Mouse (Mus musculus) kidney, embryonic 14.5 days (tissue): ENCODE measurements at regions not wholly inside any gene's neighbourhood (a gene's known extent, or its start where the extent isn't known, plus 50 kb on each side); places are given as distances from the start of the nearest gene placed in this dataset.

Source experiments
- ATAC-seq: fragments of 200-750 bp; cut with Nextera tagmentation; 2 replicates; pipeline ENCODE4 v1.8.0; 2017; ENCODE audit warnings: moderate number of reproducible peaks, mild to moderate bottlenecking, moderate TSS enrichment, moderate library complexity; ENCODE audit not compliant: low FRiP score, low TSS enrichment
- H3K27ac ChIP-seq: fragments of 300-500 bp; sonication (generic); 2 replicates; pipeline ENCODE4 v1.5.1; 2014; ENCODE audit warnings: low read depth, mild to moderate bottlenecking, low read length, moderate library complexity, mixed read lengths
- H3K27me3 ChIP-seq: fragments of 300-500 bp; sonication (generic); 2 replicates; pipeline ENCODE4 v1.6.1; 2014; ENCODE audit warnings: mild to moderate bottlenecking, low read length; ENCODE audit not compliant: control insufficient read depth, insufficient read depth
- H3K36me3 ChIP-seq: fragments of 300-500 bp; sonication (generic); 2 replicates; pipeline ENCODE4 v1.6.1; 2014; ENCODE audit warnings: low read length, mixed read lengths; ENCODE audit not compliant: control insufficient read depth, insufficient read depth
- H3K4me1 ChIP-seq: fragments of 300-500 bp; sonication (generic); 2 replicates; pipeline ENCODE4 v1.6.1; 2014; ENCODE audit warnings: low read length, mixed read lengths; ENCODE audit not compliant: control insufficient read depth, insufficient read depth
- H3K4me2 ChIP-seq: fragments of 300-500 bp; sonication (generic); replicated peaks from 2 replicates; pipeline ENCODE4 v1.6.1; 2014; ENCODE audit warnings: low read depth, mild to moderate bottlenecking, low read length
- H3K4me3 ChIP-seq: fragments of 300-500 bp; sonication (generic); 2 replicates; pipeline ENCODE4 v1.5.1; 2014; ENCODE audit warnings: mild to moderate bottlenecking, low read length
- H3K9ac ChIP-seq: fragments of 300-500 bp; sonication (generic); 2 replicates; pipeline ENCODE4 v1.6.1; 2014; ENCODE audit warnings: low read depth, mild to moderate bottlenecking, low read length, moderate library complexity
- H3K9me3 ChIP-seq: fragments of 300-500 bp; sonication (generic); 2 replicates; pipeline ENCODE4 v1.6.1; 2016; ENCODE audit warnings: low read length; ENCODE audit not compliant: control insufficient read depth
- WGBS: fragments of 180-500 bp; shearing (Covaris S2); extraction: QIAGEN DNeasy Blood & Tissue Kit; methylation state at CpG from one replicate; pipeline ENCODE4 v1.1.7; 2014; 5-methylcytosine and 5-hydroxymethylcytosine counted together

DNA sequence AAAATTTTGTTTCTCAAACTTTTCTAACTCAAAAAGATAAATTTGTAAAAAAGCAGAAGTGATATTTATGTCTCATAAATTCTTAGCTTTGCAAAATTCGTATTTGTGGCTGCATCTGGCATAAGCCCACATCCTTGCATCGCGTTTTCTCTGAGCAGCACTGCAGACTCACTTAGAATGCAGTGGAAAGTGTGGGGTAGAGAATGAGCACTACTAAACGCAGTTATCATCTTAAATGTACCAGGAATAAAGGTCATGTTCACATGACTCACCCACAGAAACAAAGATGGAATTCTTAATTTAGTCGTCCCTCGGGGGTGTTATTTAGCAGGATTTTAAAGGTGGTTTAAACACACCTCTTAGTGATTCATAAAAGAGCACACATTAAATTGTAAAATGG lies 126.8 kb upstream of the Frmd6 start:
- no peak overlapping the region for H3K27ac ChIP-seq
- ATAC-seq, result no peak
- 87% methylated on average over 6 of the region's 6 CpGs for WGBS

DNA sequence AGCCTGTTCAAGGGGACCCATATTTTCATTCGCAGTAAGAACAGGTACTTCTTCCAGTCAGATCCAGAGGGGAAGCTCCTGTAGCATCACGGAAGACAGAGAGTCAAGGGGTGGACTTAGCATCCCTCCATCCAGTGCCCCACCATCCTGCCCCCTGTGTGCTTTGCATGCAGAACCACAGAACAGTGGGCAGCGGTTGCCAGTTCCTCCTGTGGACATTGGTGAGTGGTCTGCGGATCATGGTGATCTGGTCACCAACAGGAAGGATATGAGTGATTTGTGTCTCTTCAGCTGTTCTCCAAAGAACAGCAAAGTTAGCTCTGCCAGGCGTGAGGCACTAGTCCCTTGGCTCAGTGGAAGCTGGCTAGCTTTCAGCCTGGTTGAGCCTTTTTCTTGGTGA lies 122.8 kb upstream of the Frmd6 start:
- Histone ChIP-seq H3K9ac (no peak overlapping the region), H3K4me2 (no peak overlapping the region), H3K36me3 (no peaks in the 10 kb centered on the region), H3K9me3 (no peaks in the 10 kb centered on the region), H3K27me3 (no peaks in the 10 kb centered on the region), H3K4me3 (no peak overlapping the region), H3K4me1 (no peaks in the 10 kb centered on the region), H3K27ac (no peak overlapping the region)
- 85% methylated on average over 5 of the region's 5 CpGs for WGBS
- no peak for ATAC-seq

More for the DNA sequence above, 126.8 kb upstream of the Frmd6 start:
- no peak overlapping the region for H3K4me2 ChIP-seq
- no peak overlapping the region for H3K4me3 ChIP-seq
- H3K9me3 ChIP-seq, result no peaks in the 10 kb centered on the region
- no peaks in the 10 kb centered on the region for H3K27me3 ChIP-seq
- H3K36me3 ChIP-seq, result no peaks in the 10 kb centered on the region
- H3K9ac ChIP-seq, result no peak overlapping the region
- no peaks in the 10 kb centered on the region for H3K4me1 ChIP-seq

DNA sequence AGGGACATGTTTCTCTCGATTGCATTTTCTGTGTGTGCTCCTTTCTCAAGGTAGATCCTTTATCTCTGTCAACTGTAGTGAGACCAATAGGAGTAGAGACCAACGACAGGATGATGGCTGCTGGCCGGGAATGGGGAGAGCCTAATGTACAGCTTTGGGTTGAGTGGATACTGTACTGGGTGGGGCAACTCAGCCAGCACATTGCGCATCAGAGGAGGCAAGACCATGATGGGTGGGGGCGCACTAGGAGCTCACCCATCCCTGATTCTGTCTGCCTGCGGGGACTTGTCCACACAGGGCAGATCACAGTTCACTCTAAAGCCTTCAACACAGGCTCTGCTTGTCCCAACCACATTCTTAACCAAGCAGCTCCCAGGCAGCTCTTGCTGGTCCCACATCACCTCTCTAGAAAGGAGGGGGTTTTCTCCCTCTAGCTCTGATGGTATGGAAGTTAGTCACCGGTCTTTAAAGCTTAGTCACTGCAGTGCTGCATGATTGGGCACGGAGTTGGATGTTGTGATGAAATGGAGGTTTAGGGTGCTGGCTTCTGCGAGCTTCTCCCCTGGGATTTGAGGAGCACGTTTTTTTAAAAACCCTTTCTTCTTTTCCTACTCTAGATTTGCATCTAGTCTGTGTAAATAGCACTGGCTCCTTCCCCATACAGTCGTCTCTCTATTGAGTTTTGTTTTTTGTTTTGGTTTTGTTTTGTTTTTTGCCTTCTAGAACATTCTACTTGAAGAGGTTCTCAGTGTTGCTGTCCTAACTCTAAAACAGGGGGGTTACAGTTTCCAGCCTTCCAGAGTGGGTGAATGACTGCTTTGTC lies 118.3 kb upstream of the Frmd6 start:
- Histone ChIP-seq H3K4me3 (no peak overlapping the region), H3K4me1 (peaks cover under 1% of the 10 kb centered on the region; the same call in 1 of the 2 replicates), H3K9ac (no peak overlapping the region), H3K27me3 (no peaks in the 10 kb centered on the region), H3K9me3 (no peaks in the 10 kb centered on the region), H3K27ac (no peak overlapping the region), H3K4me2 (no peak overlapping the region), H3K36me3 (no peaks in the 10 kb centered on the region)
- WGBS, result 82% methylated on average over 11 of the region's 11 CpGs
- no peak; the same call in 1 of the 2 replicates for ATAC-seq

DNA sequence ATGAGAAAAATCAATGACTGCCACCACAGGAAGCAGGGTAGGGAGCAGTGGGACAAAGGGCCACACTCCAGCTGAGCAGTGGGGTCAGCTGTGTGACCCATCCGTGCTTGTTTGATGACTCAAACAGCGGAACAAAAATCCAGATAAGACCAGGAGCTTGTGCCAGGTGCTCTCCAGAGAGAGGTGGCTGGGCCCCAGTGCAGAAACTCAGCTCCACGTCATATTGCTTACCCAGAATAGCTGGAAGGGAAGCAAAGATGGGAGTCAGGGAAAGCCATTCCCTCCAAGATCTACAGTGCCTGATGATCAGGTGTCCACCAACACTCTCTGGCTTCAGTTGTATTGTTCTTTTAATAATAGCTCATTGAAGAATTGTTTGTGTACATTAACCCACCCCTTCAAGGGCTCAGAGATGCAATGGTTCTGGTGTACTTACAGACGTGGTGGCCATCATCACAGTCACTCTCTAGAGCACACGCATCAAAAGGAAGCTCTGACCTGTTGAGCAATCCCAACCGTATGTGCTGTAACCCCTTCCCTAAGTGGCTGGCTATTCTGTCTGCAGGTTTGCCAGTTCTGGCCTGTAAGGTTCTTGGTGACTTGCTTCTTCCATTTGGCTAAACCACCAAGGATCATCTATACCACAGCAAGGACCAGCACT lies 117.6 kb upstream of the Frmd6 start:
- Histone ChIP-seq H3K36me3 (no peaks in the 10 kb centered on the region), H3K9me3 (no peaks in the 10 kb centered on the region), H3K27me3 (no peaks in the 10 kb centered on the region), H3K4me2 (no peak overlapping the region), H3K9ac (no peak overlapping the region), H3K4me1 (peaks cover 8% of the 10 kb centered on the region; the same call in 1 of the 2 replicates), H3K4me3 (no peak overlapping the region), H3K27ac (no peak overlapping the region)
- WGBS, result 72% methylated on average over 6 of the region's 6 CpGs
- no peak for ATAC-seq

DNA sequence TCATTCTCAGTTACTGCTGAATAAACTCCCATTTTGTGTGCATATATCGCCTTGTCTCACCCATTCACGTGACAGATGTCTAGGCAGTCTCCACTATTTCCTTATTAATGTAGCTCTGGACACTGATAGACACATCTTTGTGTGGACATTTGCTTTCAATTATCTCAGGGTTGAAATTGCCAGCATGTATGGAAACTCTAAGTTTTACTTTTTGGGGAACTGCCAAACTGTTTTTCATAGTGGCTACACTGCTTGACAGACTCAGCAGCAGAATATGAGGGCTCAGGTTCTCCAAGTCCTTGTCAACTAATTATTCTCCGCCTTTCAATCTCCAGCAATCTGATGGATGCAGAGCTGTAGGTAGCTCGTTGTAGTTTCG lies 117.0 kb upstream of the Frmd6 start:
- Histone ChIP-seq H3K27ac (no peak overlapping the region), H3K27me3 (no peaks in the 10 kb centered on the region), H3K9ac (no peak overlapping the region), H3K4me3 (no peak overlapping the region), H3K4me1 (peaks cover 10% of the 10 kb centered on the region; the same call in 1 of the 2 replicates), H3K4me2 (no peak overlapping the region), H3K9me3 (no peaks in the 10 kb centered on the region), H3K36me3 (no peaks in the 10 kb centered on the region)
- no peak for ATAC-seq
- WGBS, result 91% methylated on average over 5 of the region's 5 CpGs

DNA sequence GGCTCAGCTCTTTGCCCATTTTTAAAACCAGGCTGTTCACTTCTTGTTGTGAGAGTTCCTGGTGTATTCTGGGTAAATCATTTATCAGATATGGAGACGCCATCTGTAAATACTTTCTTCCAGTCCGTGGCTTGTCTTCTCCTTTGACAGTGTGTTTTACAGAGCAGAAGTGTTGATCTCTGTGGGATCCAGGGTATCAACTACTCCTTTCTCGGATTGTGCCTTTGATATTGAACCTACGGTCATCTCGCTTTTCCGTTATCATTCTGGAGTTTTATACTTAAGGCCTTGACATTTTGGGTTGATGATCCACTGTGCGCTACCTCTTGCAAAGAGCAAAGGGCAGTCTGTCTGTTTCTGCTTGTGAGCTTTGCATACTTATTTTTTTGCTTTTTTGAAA lies 115.0 kb upstream of the Frmd6 start:
- no peaks in the 10 kb centered on the region for H3K27me3 ChIP-seq
- no peak overlapping the region for H3K27ac ChIP-seq
- H3K4me2 ChIP-seq, result no peak overlapping the region
- no peaks in the 10 kb centered on the region for H3K9me3 ChIP-seq
- H3K9ac ChIP-seq, result no peak overlapping the region
- H3K36me3 ChIP-seq, result no peaks in the 10 kb centered on the region
- WGBS, result 85% methylated on average over 7 of the region's 7 CpGs
- ATAC-seq, result no peak
- peaks cover 10% of the 10 kb centered on the region; the same call in 1 of the 2 replicates for H3K4me1 ChIP-seq
- H3K4me3 ChIP-seq, result no peak overlapping the region

DNA sequence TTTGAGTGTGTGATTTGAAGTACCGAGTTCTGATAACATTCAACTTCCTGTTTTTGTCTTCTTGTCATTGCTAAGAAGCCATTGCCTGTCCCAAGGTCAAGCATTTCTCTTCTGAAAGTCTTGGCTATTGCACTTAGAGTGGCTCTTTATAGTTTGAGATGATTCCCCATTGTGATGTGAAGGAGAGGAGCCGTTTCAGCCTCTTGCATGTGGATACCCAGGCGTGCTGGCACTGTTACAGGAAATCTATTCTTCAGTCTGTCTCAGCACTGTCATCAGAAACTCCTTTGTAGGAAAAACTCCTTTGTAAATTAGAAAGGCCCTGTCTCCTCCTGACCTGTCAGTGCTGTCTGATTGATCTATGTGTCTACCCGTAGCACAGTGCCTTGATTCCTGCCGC lies 114.3 kb upstream of the Frmd6 start:
- 76% methylated on average over 5 of the region's 5 CpGs for WGBS

DNA sequence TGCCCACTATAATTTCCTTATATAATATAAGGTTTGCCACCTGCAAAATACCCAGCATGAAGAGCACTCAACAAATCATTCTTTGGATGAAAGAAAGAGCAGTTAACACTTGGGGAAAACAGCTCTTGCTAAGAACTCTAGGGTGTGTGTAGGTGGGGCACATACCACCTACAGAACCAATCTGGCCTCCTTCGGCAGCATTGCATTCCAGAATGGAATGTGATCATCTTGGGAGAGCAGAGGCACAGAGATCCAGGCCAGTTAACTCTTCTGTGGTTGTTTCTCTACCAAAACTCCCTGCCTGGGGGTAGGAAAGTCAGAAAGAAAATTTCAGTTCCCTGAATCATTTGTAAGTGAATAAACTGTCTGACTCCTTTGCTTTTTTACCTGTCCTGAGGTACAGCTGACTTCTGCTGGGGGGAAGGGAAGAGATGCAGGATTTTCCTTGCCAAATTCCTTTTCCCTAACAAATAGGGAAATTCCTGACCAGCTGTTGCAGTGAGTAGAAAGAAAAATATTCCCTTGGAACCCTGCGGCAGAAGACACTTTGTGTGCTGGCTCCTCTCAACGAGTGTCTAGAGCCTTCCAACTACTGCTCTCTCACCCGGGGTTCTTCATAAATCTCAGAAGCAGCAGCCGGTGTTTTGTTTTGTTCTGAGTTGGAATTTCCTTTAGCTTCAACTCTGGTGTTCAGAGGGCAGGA lies 112.8 kb upstream of the Frmd6 start:
- Histone ChIP-seq H3K27ac (no peak overlapping the region; the same call in 1 of the 2 replicates), H3K4me3 (no peak overlapping the region), H3K9me3 (no peaks in the 10 kb centered on the region), H3K36me3 (no peaks in the 10 kb centered on the region), H3K9ac (no peak overlapping the region), H3K4me1 (peaks cover 10% of the 10 kb centered on the region; the same call in 1 of the 2 replicates), H3K27me3 (no peaks in the 10 kb centered on the region), H3K4me2 (no peak overlapping the region)
- 23% methylated on average over 5 of the region's 5 CpGs for WGBS
- ATAC-seq, result 0 out of 2 replicates have a peak, but pooled peaks have one; percentile 4

More for the DNA sequence above, 114.3 kb upstream of the Frmd6 start:
- peaks cover 10% of the 10 kb centered on the region; the same call in 1 of the 2 replicates for H3K4me1 ChIP-seq
- no peak overlapping the region for H3K9ac ChIP-seq
- H3K9me3 ChIP-seq, result no peaks in the 10 kb centered on the region
- H3K27me3 ChIP-seq, result no peaks in the 10 kb centered on the region
- no peak for ATAC-seq
- H3K27ac ChIP-seq, result no peak overlapping the region
- no peaks in the 10 kb centered on the region for H3K36me3 ChIP-seq
- no peak overlapping the region for H3K4me3 ChIP-seq
- H3K4me2 ChIP-seq, result no peak overlapping the region
